Mouse (Mus musculus) CH12.LX (cell line): ENCODE measurements around the gene Ciao2a. TPM values are rescaled to one million over a fixed set of nuclear protein-coding genes. Genes with fewer than 3 reads are reported as not detected.

ENCODE experiments used
- DNase-seq: peaks from one replicate; pipeline ENCODE4 v3.0.0-alpha.2; 2013; ENCODE audit errors: extremely low read depth
- H3K27ac ChIP-seq: 2 replicates; pipeline ENCODE4 v1.5.1; 2012; ENCODE audit warnings: low read depth, mild to moderate bottlenecking, control low read depth, moderate library complexity; ENCODE audit not compliant: insufficient read depth
- H3K27me3 ChIP-seq: replicated peaks from 2 replicates; pipeline ENCODE3; 2012; ENCODE audit warnings: inconsistent platforms
- H3K36me3 ChIP-seq, 2 experiments: replicated peaks in 1 of 2; 2 replicates each; pipeline versions ENCODE3 to v1.6.1; 2012; ENCODE audit warnings: inconsistent platforms in 1 of 2, low read length in 1 of 2, mild to moderate bottlenecking in 1 of 2, mixed read lengths in 1 of 2, moderate library complexity in 1 of 2; ENCODE audit not compliant: control insufficient read depth in 1 of 2, insufficient read depth in 1 of 2
- H3K4me1 ChIP-seq, 2 experiments: 2 replicates each; pipeline ENCODE4 v1.6.1; 2012; ENCODE audit warnings: inconsistent platforms in 1 of 2, moderate library complexity in 1 of 2; ENCODE audit not compliant: insufficient read depth in 2 of 2, control insufficient read depth in 1 of 2
- H3K4me2 ChIP-seq: 2 replicates; pipeline ENCODE4 v1.6.1; 2012; ENCODE audit warnings: low read depth, mild to moderate bottlenecking, control low read depth; ENCODE audit not compliant: poor library complexity, insufficient read depth, severe bottlenecking
- H3K4me3 ChIP-seq, 3 experiments: fragments of 150-350 bp in 1 of 3; sonication (generic) in 1 of 3; replicated peaks in 1 of 3; 2 replicates each; pipeline versions ENCODE3 to v1.5.1; 2011 to 2012; ENCODE audit warnings: low read depth in 2 of 3, low read length in 2 of 3, mild to moderate bottlenecking in 2 of 3, moderate library complexity in 2 of 3, control low read depth in 1 of 3, improper control_type of control experiment in 1 of 3, inconsistent platforms in 1 of 3, mixed read lengths in 1 of 3; ENCODE audit not compliant: poor library complexity in 1 of 3
- H3K79me2 ChIP-seq: replicated peaks from 2 replicates; pipeline ENCODE4 v1.6.1; 2012; ENCODE audit warnings: mild to moderate bottlenecking, moderate library complexity; ENCODE audit not compliant: control insufficient read depth, poor library complexity, insufficient read depth, severe bottlenecking; ENCODE audit errors: extremely low read depth
- H3K9ac ChIP-seq: 2 replicates; pipeline ENCODE4 v1.6.1; 2012; ENCODE audit warnings: low read depth, mild to moderate bottlenecking, control low read depth, moderate library complexity; ENCODE audit not compliant: insufficient read depth
- H3K9me3 ChIP-seq: replicated peaks from 2 replicates; pipeline ENCODE3; 2012; ENCODE audit warnings: low read length, inconsistent platforms, mixed read lengths
- CTCF ChIP-seq, 2 experiments: IDR thresholded peaks in 1 of 2; conservative IDR thresholded peaks in 1 of 2; 2 replicates each; pipeline ENCODE4 v1.5.1; 2011 to 2012; ENCODE audit warnings: low read depth in 2 of 2, low read length in 2 of 2, improper control_type of control experiment in 1 of 2, inconsistent platforms in 1 of 2, mild to moderate bottlenecking in 1 of 2, moderate library complexity in 1 of 2
- JUND ChIP-seq: conservative IDR thresholded peaks from 2 replicates; pipeline ENCODE4 v1.6.1; 2011; ENCODE audit warnings: low read depth, low read length, improper control_type of control experiment
- MAX ChIP-seq: IDR thresholded peaks from 2 replicates; pipeline ENCODE4 v1.6.1; 2011; ENCODE audit warnings: low read length, improper control_type of control experiment
- PAX5 ChIP-seq: IDR thresholded peaks from 2 replicates; pipeline ENCODE4 v1.6.1; 2012; ENCODE audit warnings: low read length, inconsistent platforms, mixed read lengths
- POLR2A ChIP-seq: IDR thresholded peaks from 2 replicates; pipeline ENCODE4 v1.6.1; 2011; ENCODE audit warnings: low read depth, mild to moderate bottlenecking, improper control_type of control experiment, low read length
- RAD21 ChIP-seq: IDR thresholded peaks from 2 replicates; pipeline ENCODE4 v1.6.1; 2011; ENCODE audit warnings: low read depth, mild to moderate bottlenecking, low read length, improper control_type of control experiment, moderate library complexity
- SMC3 ChIP-seq: IDR thresholded peaks from 2 replicates; pipeline ENCODE4 v1.6.1; 2011; ENCODE audit warnings: low read depth, low read length, improper control_type of control experiment
- ZKSCAN1 ChIP-seq: IDR thresholded peaks from 2 replicates; pipeline ENCODE4 v1.6.1; 2012; ENCODE audit warnings: low read depth, inconsistent platforms, low read length, improper control_type of control experiment, borderline replicate concordance
- dilution Hi-C: fragments of 300-500 bp; cut with MboI; formaldehyde crosslinking; loops from 2 replicates; pipeline ENCODE4 v1.14.3; 2020; ENCODE audit warnings: low sequenced_read_pairs; ENCODE audit not compliant: extremely low pct_unique_long_range_greater_than_20kb, extremely low pct_ligation_motif_present
- in situ Hi-C: fragments of 300-500 bp; cut with MboI; formaldehyde crosslinking; loops from 3 replicates; pipeline ENCODE4 v1.14.3; 2019; ENCODE audit warnings: low sequenced_read_pairs, low pct_ligation_motif_present, low pct_unique_long_range_greater_than_20kb, mixed read lengths
- polyA plus RNA-seq: library from polyadenylated mRNA; unstranded; fragments of >175 nt; gene quantifications from 2 replicates; pipeline ENCODE4 v1.2.1, GENCODE M21; 2012; ENCODE audit warnings: low read depth; ENCODE audit not compliant: insufficient read length
- total RNA-seq, 2 experiments: library from RNA; depleted of rRNA; stranded (reverse); fragments of 300-350 nt in 1 of 2; fragments of >200 nt in 1 of 2; gene quantifications; 2 replicates each; pipeline ENCODE4 v1.2.3; 2012 to 2014

Ciao2a gene
- total and polyA plus RNA-seq, 3 experiments: 144 to 359 (median 197) TPM

- H3K4me3 ChIP-seq: no peak overlapping the region
- TF ChIP-seq MAX: no peak
- TF ChIP-seq CTCF (conservative IDR thresholded peaks at IDR 0.05 in 1 of 2, IDR thresholded peaks at IDR 0.05 in 1 of 2; ENCODE audit: low read depth in 2 of 2, low read length in 2 of 2): peak in 1 of 2 experiments; percentile 47; a peak in 2 of 4 replicates
- TF ChIP-seq SMC3: peak; percentile 3; the same call in 1 of the 2 replicates
- in situ Hi-C loops: loop anchor here (5.0 to 25.0 kb wide), 3 partner anchors 37 to 252 kb away; no protein-coding TSS in a partner anchor
- DNase-seq: no peak
- H3K36me3 ChIP-seq: peaks cover 0 to 26% of the 10 kb centered on the region in 2 experiments
- no peak overlapping the region for H3K27ac ChIP-seq
- H3K9ac ChIP-seq: no peak overlapping the region
- dilution Hi-C loops: no loop called here
- H3K4me1 ChIP-seq: peaks cover 11 to 53% of the 10 kb centered on the region in 2 experiments
- no peak overlapping the region for H3K4me2 ChIP-seq
- no peaks in the 10 kb centered on the region for H3K27me3 ChIP-seq
- peaks cover 8% of the 10 kb centered on the region; the same call in 1 of the 2 replicates for H3K79me2 ChIP-seq
- H3K9me3 ChIP-seq: peaks cover 5% of the 10 kb centered on the region
These were observed 33.7 kb downstream of the Ciao2a start for GRCm38 (mm10) chr9:66160155-66160554.

GRCm38 (mm10) chr9:66162995-66163394, 36.6 kb downstream of the Ciao2a start:
- no peak overlapping the region for H3K4me2 ChIP-seq
- H3K79me2 ChIP-seq: peaks cover 8% of the 10 kb centered on the region; the same call in 1 of the 2 replicates
- no peak for DNase-seq
- H3K9me3 ChIP-seq: peaks cover 5% of the 10 kb centered on the region
- no peak overlapping the region for H3K27ac ChIP-seq
- peaks cover 0 to 49% of the 10 kb centered on the region in 2 experiments; a peak in 2 of 4 replicates for H3K4me1 ChIP-seq
- H3K36me3 ChIP-seq: peaks cover 9 to 53% of the 10 kb centered on the region in 2 experiments
- no peak overlapping the region for H3K9ac ChIP-seq
- H3K27me3 ChIP-seq: no peaks in the 10 kb centered on the region
- dilution Hi-C loops: no loop called here
- H3K4me3 ChIP-seq: no peak overlapping the region
- TF ChIP-seq CTCF (conservative IDR thresholded peaks at IDR 0.05 in 1 of 2, IDR thresholded peaks at IDR 0.05 in 1 of 2; ENCODE audit: low read depth in 2 of 2, low read length in 2 of 2): peak in 1 of 2 experiments; percentile 25; a peak in 2 of 4 replicates
- TF ChIP-seq RAD21: peak; percentile 33
- peak; percentile 22; the same call in 1 of the 2 replicates for TF ChIP-seq SMC3
- no peak for TF ChIP-seq PAX5
- no peak for TF ChIP-seq POLR2A
- in situ Hi-C loops: loop anchor here (5.0 to 25.0 kb wide), 3 partner anchors 34 to 249 kb away; no protein-coding TSS in a partner anchor

DNA sequence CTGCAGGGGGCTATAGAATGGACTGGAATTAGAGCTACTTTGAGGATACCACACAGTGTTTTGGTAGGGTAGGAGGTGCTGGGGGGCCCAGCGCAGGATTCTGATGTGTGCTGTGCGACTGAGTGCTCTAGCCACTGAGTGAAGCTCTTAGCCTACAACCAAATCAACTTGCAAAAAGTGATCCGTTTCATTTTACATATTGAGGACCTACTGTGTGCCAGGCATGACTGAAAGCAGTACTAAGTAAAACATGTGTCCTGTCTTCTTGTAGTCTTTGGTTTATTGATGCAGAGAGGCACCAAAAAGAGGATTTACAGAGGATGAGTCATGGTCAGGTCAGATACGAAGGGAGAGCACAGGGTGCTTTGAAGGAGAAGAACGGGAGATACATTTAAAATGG, 40.8 kb downstream of the Ciao2a start:
- H3K9ac ChIP-seq: no peak overlapping the region
- dilution Hi-C loops (no loop called here), in situ Hi-C loops (loop anchor here (25.0 kb wide), 1 partner anchor 245 kb away; no protein-coding TSS in a partner anchor)
- TF ChIP-seq JUND (no peak), ZKSCAN1 (peak; percentile 73)
- no peak overlapping the region for H3K4me3 ChIP-seq
- H3K4me2 ChIP-seq: no peak overlapping the region
- H3K4me1 ChIP-seq: peaks cover 0 to 41% of the 10 kb centered on the region in 2 experiments; a peak in 2 of 4 replicates
- H3K9me3 ChIP-seq: no peaks in the 10 kb centered on the region
- no peak overlapping the region for H3K27ac ChIP-seq
- DNase-seq: no peak
- peaks cover under 1% of the 10 kb centered on the region; the same call in 1 of the 2 replicates for H3K79me2 ChIP-seq
- H3K27me3 ChIP-seq: no peaks in the 10 kb centered on the region
- peaks cover 11 to 77% of the 10 kb centered on the region in 2 experiments for H3K36me3 ChIP-seq
